Mouse (Mus musculus): Measurements from ENCODE around the gene Lap3.

The Lap3 gene

GRCm38 (mm10) chr5:45493191-45494092, at the start of gene Lap3:
TSS of gene Lap3 (plus strand) at chr5:45493374.
- peak; percentile 97 for DNase-seq

- no peak for DNase-seq
These were observed 48.9 kb upstream of the Lap3 start for GRCm38 (mm10) chr5:45444130-45444832.

- DNase-seq = no peak
These were observed 44.5 kb upstream of the Lap3 start for GRCm38 (mm10) chr5:45448676-45449075.

GRCm38 (mm10) chr5:45449206-45449605, 44.0 kb upstream of the Lap3 start:
- DNase-seq = no peak

- peak; percentile 93 for DNase-seq
These were observed 43.1 kb upstream of the Lap3 start, which contains the start of gene Qdpr for GRCm38 (mm10) chr5:45449831-45450716. TSS of gene Qdpr (minus strand) at chr5:45450236.

GRCm38 (mm10) chr5:45453451-45453850, 39.7 kb upstream of the Lap3 start, which contains the start of gene Clrn2:
TSS of gene Clrn2 (plus strand) at chr5:45453751.
- no peak for DNase-seq

- no peak for DNase-seq
These were observed 38.7 kb upstream of the Lap3 start for GRCm38 (mm10) chr5:45454456-45454855.

- DNase-seq = no peak
These were observed 20.2 kb upstream of the Lap3 start for GRCm38 (mm10) chr5:45472880-45473450.

- no peak for DNase-seq
These were observed 19.7 kb upstream of the Lap3 start for GRCm38 (mm10) chr5:45473521-45473920.

- peak; percentile 33 for DNase-seq
These were observed 19.0 kb upstream of the Lap3 start for GRCm38 (mm10) chr5:45474215-45474614.

GRCm38 (mm10) chr5:45474758-45475157, 18.4 kb upstream of the Lap3 start:
- DNase-seq = no peak

- no peak for DNase-seq
These were observed 17.4 kb upstream of the Lap3 start for GRCm38 (mm10) chr5:45475771-45476170.

GRCm38 (mm10) chr5:45476288-45476687, 16.9 kb upstream of the Lap3 start:
- no peak for DNase-seq

GRCm38 (mm10) chr5:45477601-45478000, 15.6 kb upstream of the Lap3 start:
- no peak for DNase-seq

GRCm38 (mm10) chr5:45480066-45480465, 13.1 kb upstream of the Lap3 start:
- no peak for DNase-seq

GRCm38 (mm10) chr5:45481125-45481524, 12.0 kb upstream of the Lap3 start:
- DNase-seq = no peak

- DNase-seq = no peak
These were observed 10.6 kb upstream of the Lap3 start for GRCm38 (mm10) chr5:45482607-45483006.

- no peak for DNase-seq
These were observed 9.5 kb upstream of the Lap3 start for GRCm38 (mm10) chr5:45483654-45484053.

- DNase-seq = no peak
These were observed 1.4 kb upstream of the Lap3 start for GRCm38 (mm10) chr5:45491776-45492175.

- DNase-seq = no peak
These were observed 1.1 kb downstream of the Lap3 start for GRCm38 (mm10) chr5:45494093-45494755.

GRCm38 (mm10) chr5:45495429-45495975, 2.3 kb downstream of the Lap3 start:
- no peak for DNase-seq

GRCm38 (mm10) chr5:45496042-45496441, 2.9 kb downstream of the Lap3 start:
- DNase-seq = no peak

Measured in right cerebral cortex, postnatal 14 days (tissue).